Mouse (Mus musculus) T-cell, adult 2 months (primary cell): ENCODE results near the gene Pappa2.

Experiments
- DNase-seq: peaks from one replicate; pipeline ENCODE4 v3.0.0; 2022; ENCODE audit warnings: low spot score

Gene Pappa2

DNA sequence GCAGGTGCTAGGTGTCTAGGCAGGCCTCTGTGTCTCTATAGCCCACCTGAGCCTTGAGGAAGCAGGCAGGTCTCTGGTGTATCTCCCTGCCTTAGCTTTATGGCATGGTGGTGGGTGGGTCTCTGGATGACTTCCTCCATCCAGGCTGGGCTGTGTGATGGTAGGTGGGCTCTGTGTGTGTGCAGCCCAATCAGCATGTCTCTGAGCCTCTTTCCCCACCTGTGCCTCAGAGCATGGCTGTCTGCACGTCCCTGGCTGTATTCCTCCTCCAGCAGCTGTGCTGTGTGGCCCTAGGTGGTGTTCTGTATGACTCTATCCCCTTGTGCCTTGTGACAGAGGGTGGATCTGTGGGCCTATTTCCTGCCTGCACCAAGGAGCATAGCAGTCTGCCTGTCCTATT, at the start of gene Pappa2:
Gene Pappa2, minus strand, starts transcription at position 101 of the 400 bp plus-strand sequence.
- no peak for DNase-seq

- no peak for DNase-seq
These were observed 48.8 kb upstream of the Pappa2 start for GRCm38 (mm10) chr1:159029106-159029505.

- no peak for DNase-seq
These were observed 34.8 kb upstream of the Pappa2 start for GRCm38 (mm10) chr1:159014940-159015660.

GRCm38 (mm10) chr1:158987042-158987441, 6.8 kb upstream of the Pappa2 start:
- no peak for DNase-seq

- no peak for DNase-seq
These were observed 17.9 kb downstream of the Pappa2 start for GRCm38 (mm10) chr1:158962340-158962739.

- no peak for DNase-seq
These were observed 19.3 kb downstream of the Pappa2 start for GRCm38 (mm10) chr1:158960984-158961383.

DNA sequence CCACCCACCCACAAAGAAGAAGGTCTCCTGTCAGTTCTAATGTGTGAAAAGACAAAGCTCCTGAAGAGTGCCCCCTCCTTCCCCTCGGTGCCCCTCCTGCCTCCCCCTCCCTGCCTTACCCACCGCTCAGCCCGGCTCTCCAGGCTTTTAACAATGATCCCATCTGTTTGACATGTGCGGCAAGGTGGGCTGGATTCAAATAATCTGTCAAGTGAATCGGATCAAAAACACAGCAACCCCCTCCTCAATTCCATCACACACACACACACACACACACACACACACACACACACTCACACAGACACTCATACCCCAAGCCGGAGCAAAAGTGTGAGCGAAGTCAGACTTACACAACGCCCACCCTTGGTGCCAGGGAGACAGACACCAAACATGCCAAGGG, 19.7 kb downstream of the Pappa2 start:
- no peak for DNase-seq

GRCm38 (mm10) chr1:158956361-158956760, 23.9 kb downstream of the Pappa2 start:
- no peak for DNase-seq

GRCm38 (mm10) chr1:158954785-158955184, 25.5 kb downstream of the Pappa2 start:
- DNase-seq: no peak

DNA sequence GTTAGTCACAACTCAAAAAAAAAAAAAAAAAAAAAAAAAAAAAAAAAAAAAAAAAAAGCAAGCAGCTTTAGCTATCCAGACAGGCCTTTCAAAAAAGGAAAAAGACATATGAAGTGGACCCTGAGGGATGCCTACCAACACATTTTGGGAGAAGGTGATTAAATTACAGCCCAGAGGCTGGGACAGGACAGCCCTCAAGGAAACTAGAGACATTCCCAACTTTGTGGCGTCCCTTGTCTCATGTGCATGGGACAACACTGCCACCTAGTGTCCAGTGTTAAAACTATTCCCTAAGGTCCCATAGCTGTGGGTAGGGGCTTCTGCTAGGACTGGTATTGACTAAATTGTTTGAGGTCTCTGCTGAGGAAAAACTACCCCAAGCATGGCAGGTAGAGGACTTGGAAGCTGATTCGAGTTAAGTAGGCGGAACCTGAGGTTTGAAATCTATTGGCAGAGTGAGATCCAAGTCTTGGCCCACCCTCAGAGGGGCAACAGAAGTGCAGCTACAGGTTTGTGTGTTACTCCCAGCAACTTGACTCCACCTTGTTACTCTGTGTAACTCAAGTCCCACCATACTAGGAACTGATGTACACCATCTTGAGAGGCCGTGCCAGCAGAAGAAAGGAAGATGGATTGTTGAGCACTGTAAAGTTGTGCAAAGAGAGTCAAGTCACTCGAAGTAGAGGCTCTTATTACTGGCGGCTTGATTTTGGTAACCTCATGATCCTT, 26.6 kb downstream of the Pappa2 start:
- DNase-seq: no peak

DNA sequence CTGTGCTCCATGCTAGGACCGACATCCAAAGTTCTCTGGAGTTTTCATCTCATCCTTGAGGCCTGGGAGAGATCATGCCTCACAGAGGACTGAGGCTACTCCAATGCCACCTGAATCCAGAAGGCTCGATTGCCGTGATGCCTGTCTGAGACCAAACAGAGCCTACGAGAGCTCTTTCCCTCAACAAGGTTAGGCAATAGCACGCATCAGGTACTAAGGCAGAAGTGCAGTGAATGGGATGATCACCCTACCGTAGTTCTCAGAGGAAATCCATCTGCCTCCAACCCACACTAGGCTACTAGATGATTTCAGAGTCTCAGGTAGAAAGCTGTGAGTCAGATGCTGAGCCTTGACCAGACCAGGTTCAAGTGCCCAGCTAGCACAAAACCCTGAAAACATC, 31.2 kb downstream of the Pappa2 start:
- no peak for DNase-seq

DNA sequence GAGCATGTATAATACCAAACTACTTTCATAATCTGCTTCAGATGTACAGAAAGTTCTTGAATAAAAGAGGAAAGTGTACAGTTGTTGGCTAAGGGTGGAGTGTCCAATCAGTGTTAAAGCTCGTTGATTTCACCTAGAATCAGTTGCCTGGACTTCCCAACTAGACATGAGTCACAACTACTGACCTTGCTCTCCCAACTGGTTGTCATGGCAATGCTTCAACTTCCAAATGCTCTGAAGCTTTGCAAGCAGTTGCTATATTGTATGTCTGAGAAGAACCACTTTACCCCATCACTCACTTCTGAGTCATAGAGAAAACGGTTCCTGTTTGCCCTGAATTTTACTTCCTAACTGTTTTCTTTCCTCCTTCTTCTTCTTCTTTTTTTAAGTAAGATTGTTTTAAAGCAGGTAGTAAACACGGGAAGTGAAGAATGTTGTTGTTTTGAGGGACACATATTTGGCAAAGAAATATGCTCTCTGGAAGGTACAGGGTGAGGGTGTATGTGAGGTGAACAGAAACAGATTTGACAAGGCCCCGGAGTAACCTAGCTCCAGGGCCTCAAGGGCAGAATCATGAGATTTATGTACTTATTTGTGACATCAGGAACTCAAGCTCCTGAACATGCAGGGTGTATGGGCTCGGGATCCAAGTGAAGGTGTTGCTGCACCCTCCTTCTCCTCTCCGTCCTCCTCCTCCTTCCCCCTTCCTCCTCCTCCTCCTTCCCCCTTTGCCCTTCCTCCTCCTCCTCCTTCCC, 32.1 kb downstream of the Pappa2 start:
- no peak for DNase-seq

DNA sequence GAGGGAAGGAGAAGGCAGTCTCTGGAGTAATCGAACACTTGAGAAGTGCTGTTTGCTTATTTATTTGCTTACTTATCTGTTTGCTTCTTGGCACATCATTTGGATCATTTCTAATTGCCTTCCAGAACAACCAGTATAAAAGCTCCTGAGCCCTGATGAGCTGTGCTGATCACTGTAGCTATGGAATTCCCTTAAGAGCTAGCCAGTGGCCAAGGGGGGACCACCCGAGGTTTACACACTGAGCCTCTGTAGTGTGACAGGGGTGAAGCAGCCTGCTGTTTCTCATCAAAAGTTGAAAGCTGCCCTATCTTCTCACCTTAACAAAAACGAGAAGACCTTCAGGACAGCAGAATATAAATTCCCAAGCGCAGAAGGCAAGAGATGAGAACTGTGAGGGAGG, 35.4 kb downstream of the Pappa2 start:
- DNase-seq: no peak

- DNase-seq: no peak
These were observed 37.4 kb downstream of the Pappa2 start for GRCm38 (mm10) chr1:158942864-158943263.

DNA sequence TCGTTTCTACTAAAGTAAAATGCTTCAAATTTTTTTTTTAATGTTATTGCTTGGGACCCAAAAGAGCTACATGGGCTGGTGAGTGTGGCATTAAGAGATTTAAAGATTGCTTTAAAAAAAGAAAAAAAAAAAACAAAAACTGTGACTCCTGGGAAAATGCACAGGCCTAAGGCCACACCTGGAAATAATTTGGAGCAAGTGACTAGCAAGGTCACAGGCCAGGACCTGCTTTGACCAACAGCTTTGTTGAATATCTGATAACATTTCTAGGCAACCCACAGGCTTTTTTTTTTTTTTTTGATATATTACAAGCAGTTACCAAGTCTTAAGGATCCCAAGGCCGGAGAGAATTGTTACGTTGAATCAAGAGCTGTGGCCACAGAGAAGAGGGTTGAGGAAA, 39.3 kb downstream of the Pappa2 start:
- no peak for DNase-seq

- DNase-seq: no peak
These were observed 45.8 kb downstream of the Pappa2 start for GRCm38 (mm10) chr1:158934447-158934846.

DNA sequence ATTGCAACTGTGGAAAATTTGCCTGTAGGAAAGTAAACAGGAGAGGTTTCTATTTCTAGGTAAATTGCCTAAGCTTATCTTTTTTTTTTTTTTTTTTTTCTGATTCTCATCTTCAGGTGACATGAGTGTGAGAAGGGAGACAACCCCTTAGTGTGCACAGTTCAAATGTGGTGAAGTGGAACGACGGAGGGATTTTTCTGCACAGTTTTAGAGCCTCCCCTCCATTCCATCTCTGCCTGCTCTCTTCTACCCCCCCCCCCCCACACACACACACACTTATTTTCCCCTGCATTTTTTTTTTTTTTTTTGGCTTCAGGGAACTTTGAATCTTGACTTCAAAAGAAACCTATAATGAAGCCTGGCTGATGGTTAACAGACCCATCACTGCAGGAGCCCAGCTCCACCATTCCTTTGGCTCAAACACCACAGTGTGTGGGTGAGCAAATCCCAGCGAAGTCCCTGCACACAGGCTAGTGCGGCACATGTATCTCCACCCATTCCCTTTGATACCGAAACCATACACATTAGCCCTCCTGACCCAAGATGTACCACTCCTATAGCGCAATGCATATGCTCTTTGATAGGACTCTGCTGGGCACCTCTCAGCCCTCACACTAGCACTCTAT, 49.0 kb downstream of the Pappa2 start:
- DNase-seq: no peak

DNA sequence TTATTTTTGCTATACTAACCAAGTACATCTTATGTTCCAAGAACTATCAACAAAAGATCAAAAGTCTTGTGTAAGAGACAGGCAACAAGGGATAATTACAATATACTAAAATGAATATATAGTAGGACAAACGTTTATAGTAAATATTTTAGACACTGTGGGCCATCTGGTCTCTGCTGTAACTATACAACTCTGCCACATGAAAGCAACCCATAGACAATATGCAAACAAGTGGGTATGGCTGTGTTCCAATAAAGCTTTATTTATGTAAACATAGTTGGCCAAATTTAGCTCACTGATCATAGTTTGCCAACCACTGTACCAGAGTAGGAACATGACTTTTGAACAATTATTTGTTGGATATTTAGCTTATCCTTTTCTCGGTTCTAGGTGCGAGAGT, 50.9 kb downstream of the Pappa2 start:
- DNase-seq: no peak

- DNase-seq: no peak
These were observed 59.8 kb downstream of the Pappa2 start for GRCm38 (mm10) chr1:158920451-158920850.

DNA sequence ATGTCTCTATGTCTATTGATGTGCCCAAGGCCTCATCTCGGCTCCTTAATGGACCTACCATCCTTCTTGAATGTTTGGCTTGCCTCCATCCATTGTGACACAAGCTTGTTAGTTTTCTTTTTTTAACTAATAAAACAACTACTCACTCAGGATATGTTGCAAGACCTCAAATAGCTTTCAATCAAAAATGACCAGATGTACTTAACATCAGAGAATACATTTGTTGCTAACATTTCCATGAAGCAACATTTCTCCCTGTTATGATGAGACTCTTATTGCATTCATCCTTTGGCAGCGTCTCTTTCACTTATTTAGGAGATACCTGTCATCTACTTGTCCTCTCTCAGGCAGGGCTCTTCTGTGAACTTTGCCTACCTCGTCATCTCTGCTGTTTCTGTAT, 61.4 kb downstream of the Pappa2 start:
- no peak for DNase-seq

DNA sequence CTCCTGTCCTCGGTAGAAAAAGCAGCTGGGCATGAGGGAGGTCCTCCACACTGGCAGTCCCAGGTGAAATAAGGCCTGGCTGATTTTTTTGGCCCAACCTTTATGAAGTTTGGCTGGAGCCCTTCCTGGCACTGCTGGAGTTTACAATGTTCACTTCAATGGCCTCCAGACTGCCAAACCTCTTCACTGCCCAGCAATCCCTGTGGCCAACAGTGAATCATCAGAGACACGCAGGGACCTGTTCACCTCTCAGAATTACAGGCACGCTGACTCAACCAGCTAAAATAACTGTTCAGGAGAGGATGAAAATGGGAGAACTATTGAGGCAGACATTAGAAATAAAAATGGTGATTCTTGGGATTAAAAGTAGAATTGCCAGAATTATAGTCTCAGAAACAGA, 63.2 kb downstream of the Pappa2 start:
- DNase-seq: no peak

DNA sequence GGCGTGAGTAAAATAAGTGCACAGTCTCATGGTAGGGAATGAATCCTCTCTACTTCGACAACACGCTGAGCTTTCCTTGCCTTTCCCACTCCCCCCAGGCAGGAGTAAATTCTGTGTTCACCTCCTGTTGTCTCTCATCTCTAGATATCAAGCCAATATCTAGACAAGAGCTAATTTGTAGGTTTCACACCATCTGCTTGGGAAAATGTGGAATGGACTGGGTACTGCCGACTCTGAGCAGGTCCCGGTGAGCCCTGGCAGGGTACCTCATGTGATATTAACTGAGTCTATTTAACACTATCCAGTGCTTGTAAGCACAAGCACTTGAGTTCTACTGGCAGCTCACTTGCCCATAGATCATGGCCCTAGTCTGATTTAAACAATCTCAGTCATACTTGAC, 64.7 kb downstream of the Pappa2 start:
- no peak for DNase-seq

- DNase-seq: no peak
These were observed 69.6 kb downstream of the Pappa2 start for GRCm38 (mm10) chr1:158910661-158911060.
